Mouse (Mus musculus): ENCODE measurements around the gene Aig1.
"Not testable (repeated sequence)": the region's sequence is repeated elsewhere in the genome, so short reads cannot be mapped to it uniquely, and the experiment has no call there.

The Aig1 gene

DNA sequence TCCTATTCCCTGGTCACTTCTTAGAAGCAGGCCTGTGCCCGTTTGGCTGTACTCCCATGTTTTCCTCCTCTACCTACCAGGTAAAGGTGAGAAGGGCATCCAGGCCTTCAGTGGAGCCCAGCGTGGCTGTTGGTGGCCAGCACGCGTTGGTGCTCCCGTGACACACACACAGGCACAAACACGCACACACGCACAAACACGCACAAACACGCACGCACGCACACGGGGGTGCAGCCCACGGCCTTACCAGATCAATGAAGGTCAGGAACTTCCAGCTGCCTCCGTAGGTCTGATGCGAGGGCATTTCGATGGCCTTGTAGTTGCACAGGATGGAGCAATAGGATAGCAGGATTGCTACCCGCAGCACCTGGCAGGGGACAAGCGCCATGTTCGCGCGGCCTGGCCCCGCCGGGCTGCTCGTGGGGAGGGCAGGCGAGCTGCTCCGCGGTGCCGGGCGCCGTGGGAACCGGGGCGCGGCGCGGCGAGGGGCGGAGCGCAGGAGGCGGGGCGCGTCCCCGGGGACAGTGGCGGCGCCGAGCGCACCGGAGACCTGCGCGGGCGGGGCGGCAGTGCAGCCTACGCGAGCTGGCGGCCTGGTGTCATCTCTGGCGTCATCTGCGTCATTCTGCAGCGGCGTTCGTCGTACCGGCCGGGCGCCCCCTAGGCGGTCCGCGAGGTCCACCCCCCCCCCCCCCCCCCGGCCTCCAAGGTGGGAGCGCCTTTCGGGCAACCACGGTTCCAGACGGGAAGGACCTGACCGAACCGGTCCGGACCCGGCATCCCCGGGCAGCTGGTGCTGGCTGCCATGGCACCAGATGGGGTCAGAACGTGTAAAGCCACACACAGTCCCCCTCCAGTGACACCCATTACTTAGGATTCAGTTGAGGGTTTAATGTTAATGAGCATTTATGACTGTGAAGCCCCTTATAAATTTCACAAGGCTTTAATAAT is at the start of gene Aig1:
Gene Aig1, minus strand, starts transcription at position 610 of the 951 bp plus-strand sequence.
- DNase-seq (ENCODE audit: low spot score in 2 of 2): peak; percentile 70 to 72

DNA sequence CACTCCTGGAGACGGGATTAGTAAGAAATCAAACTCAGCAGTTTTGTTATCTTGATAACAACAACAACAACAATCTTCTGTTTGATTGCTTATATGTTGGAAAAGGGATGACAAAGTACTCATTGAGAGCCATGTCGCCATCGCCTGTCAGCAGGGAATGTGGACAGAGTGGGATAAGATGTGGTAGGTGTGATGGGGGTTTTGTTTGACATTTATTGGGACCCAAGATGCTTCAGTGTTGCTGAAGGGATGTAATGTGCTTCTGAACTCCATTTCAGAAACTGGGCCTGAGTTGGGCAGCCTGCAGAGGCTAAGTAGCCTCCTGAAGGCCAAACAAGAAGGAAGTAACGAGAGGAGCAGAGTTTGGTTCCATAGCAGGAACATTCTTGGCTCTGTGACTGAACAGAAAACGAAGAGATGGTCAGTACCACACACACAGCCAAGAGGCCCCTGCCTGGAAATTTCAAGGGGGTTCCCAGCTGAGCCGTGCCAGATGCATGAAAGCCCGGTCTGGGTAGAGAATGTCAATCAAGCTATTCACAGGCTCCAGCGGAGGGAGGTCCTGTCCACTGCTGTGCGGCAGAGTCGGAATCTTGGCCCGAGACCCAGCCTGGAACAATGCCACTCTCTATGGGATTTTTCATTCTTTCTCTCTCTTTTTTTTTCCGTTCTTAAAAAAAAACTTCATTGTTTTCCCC is 48.0 kb upstream of the Aig1 start:
- peak in 1 of 2 experiments; percentile 8 for DNase-seq (ENCODE audit: low spot score in 2 of 2)

DNA sequence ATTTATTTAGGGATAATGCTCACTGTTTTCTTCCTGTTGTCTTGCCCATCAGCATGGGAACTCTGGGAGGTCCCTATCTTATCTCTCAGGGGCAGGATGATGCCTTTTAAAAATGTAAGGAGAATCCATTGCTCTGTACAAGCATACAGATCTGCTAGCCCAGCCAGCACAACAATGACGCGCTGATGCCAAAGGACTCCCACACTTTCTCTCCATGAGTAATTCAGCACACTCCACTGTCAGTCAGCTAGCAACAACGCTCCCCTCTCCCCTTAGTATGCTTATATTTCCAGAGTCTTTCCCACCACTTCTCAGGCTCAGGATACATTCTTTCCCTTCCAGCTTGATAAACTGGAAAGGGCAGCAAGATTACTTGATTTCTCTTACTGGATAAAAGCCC is 46.4 kb upstream of the Aig1 start:
- peak in 1 of 2 experiments; percentile 14 for DNase-seq (ENCODE audit: low spot score in 2 of 2)

DNA sequence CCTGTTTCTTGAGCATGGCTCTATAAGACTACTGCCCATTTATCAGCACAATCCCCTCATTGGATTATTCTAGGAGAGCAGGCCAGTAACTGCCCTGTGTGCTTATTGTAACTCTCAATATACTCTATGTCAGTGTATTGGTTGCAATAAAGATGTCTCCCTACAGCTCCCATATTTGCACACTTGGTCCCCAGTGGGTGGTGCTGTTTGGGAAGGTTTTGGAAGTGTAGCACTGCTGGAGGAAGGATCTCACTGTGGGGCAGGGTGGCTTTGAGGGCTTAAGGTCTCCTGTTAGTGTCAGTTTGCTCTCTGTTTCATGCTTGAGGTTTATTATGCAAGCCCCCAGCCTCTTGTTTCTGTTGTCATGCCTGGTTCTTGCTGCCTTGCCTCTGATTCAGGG is 44.9 kb upstream of the Aig1 start:
- no peak for DNase-seq (ENCODE audit: low spot score in 2 of 2)

DNA sequence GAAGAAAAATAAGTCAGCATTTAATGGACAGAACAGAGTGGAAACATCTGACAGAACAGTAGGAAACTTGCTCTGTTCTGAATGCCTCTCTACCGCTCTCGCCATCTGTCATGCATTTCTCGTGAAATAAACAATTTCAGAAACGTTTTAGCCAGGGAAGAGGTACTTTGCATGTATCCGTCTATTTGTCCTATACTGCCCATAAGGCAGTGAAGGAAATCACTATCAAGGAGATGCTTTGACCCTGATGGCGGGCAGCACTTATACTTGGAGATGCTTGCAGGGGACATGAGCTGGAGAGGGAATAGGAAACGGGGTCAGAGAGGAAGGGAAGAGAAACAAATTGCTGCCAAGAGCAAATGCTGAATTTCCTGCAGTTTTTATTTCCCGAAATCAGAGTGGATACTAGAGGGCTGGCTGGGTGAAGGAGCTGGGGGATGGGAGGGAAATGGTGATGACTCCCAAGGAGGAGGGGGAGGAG is 37.5 kb upstream of the Aig1 start:
- DNase-seq (ENCODE audit: low spot score in 2 of 2): no peak

DNA sequence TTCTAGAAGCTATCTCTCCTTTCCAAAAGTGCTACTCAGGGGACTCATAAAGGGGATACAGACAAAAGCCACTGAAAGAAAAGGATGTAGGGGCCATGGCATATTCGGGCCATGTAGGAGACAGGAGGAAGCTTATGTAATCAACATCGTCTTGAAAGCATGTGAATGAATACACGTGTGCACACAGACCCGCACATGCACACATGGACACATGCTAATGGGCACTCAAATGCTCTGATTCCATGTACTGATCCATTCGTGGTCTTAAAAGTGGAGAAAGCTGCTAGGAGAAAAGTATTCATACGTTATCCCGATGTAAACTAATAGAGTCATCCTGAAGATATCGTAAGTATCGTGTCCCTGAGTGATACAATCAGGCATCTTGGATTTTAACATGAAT is 36.8 kb upstream of the Aig1 start:
- DNase-seq (ENCODE audit: low spot score in 2 of 2): no peak

DNA sequence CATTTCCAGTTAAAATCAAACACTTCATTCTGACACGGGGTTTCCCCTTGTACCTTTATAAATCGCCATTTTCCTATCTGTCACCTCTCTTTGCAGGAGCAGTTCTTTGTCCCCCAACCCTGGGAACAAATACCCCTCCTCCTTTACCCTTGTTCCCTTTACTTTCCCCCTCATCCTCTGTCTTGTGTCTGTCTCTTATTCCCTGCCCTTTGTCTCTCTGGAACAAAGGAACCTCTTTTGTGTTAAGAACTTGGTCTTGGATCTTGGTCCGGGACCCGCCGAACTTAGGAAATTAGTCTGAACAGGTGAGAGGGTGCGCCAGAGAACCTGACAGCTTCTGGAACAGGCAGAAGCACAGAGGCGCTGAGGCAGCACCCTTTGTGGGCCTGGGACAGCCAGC is 24.0 kb upstream of the Aig1 start:
- DNase-seq (ENCODE audit: low spot score in 2 of 2): not testable (repeated sequence)

DNA sequence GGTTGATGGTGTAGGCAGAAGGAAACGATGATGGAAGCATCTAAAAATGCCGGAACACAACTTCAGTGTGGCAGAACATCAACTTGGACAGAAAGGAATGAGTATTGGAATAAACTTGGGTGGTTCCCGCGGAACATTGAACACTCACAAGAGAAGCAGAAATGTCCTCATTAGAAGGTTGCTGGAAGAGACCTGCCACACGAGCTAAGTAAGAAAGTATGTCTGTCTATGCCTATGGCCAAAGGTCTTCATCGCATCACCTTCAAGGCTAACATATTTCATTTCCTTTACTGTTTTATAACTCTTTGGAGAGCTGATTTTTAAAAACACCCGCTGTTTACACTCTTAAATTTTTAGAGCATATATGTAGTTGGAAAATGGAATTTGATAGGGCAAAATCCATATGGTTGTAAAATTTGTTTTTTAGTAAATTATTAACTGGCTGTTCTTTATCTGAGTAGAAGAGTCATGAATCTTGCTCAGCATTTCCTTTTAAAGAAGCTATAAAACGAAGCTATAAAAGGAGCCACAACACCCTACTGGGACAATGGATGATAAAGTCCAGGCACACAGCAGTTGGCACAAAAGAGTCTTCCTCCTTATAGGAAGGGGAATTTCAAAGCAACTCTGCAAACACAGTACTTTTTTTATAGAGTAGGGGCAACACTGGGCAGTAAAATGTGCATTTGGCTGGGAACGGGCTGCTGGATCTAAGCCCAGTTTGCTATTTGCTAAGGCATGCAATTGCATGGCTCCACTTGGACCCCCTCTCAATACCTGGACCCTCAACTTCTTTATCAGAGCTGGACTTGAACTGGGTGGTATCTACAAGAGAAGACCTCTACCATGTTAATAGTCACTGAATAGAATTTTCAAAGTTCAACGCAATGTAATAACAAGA is 14.4 kb upstream of the Aig1 start:
- no peak for DNase-seq (ENCODE audit: low spot score in 2 of 2)

DNA sequence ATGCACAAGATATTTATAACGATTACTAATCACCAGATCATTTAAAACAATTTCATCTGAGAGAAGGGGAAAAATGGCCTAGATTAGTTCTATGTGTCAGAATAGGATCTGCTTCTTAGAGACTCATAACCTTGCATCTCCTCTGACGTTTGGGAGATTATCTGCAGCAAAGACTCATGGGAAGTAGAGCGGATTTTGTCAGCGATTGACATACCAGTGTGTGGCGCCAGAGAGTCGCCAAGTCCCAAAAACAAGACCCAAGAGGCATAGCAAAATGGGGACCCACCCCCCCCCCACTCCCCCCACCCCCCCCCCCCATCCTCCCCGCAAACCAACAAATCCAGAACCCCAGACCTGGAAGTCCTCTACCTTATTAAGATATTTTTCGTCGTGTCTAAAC is 13.7 kb upstream of the Aig1 start:
- no peak for DNase-seq (ENCODE audit: low spot score in 2 of 2)

DNA sequence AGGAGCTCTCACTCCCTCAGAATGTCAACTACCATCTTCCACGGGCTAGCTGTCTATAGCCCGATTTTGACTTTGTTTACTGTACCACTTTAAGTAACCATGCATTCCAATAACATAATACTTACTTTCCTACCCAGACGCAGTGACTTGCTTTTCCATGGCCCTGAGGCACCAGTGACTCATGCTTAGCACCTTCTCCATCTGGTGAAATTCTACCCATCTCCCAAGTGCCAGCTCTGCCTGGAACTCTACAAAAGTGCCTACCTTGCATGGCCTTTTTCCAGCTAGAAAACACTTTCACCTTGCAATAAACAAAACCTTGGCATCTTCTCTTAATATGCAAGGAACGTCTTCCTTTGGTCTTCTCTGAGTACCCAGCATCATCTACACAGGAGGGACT is 9.9 kb upstream of the Aig1 start:
- DNase-seq (ENCODE audit: low spot score in 2 of 2): no peak

DNA sequence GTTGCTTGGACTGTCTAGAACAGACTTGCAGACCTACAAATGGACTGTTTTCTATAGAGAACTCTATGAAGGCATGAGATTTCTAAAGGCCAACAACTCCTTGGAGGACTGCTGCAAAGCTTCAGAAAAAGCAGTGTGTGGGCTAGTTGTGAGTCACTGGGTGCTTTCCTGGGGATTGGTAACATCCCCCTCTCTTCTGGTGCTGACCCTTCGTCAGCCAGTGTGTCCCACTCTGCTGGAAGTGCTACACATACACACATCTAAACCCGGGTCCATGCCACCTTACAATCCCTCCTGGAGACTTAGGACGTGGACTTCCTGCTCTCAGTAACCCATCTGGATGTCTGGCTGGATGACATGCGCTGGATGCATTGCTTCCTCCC is 6.2 kb upstream of the Aig1 start:
- DNase-seq (ENCODE audit: low spot score in 2 of 2): peak in 1 of 2 experiments; percentile 27

DNA sequence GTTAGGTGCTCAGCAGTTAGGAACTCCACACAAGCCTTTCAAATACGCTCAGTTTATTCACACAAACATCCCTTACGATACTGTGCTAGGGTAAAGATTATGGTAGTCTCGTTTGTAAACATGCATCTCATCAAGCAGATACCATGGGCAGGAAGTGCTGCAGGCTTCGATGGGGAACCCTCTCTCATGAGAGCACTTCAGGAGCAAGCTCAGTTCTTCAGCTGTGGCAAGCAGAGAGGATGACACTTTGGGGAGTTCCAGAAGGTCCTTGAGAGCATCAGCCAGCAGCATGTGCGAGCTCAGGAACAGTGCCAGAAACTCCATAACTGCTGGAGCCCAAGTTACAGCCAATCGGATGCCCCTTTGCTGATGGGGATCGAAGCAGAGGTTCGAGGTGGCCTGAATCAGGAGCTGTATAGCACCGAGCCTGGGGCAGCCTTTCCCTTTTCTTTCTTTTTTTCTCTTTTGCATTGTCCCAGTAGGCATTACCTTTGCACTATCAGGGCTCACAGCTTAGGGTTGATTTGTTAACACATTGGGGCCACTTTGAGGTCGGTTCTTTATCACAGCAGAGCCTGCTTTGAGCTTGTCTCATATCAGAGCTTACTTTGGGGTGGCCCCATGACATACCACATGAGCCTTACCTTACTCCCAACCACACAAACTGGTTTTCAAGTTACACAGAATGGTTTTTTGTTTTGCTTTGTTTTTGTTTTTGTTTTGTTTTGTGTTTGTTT is 5.7 kb upstream of the Aig1 start:
- no peak for DNase-seq (ENCODE audit: low spot score in 2 of 2)

DNA sequence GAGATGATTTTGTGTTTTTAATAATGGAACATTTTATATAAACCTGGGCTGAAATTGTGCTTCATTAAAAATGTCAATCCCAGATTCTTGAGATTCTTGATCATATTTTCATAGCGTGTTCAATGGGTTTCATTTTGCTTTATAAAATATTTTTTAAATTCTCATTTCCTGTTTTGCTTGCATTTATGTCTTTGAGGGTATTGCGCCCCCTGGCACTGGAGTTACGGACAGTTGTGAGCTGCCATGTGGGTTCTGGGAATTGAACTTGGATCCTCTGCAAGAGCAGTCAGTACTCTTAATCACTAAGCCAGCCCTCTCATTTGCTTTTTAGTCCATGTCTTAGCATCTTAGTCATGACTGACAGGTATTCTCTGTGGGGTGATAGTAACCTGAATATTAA is 1.8 kb upstream of the Aig1 start:
- DNase-seq (ENCODE audit: low spot score in 2 of 2): no peak

DNA sequence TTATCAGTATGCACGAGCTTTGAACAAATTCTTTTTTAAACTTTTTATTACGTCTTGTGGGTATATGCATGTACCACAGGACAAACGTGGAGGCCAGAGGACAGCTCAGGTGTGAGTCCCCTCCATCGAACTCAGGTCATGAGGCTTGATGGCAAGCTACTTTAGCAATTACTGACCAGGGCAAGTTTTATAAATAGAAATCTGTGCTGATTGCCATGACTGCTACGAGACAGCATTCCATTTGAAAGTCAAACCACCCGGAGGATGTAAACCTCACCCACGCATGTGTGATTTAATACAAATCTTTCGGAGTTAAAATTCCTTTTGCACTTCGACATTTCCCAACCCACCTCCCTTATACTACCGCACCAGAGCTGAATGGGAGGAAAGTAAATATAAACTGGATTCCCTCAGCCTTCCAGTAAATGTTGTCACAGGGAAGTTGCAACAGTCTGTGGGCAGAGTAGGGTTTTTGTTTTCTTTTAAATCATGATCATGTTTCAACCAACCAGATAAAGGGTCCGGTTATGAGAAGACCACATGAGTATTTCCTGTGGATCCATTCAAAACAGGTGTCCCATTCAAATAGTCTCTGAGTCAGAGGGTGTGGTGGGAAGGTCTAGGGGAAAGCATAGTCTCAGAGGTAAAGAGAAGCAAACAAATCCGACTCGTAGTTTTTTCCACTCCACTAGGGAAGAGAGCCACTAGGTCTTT is 699 bp upstream of the Aig1 start:
- DNase-seq (ENCODE audit: low spot score in 2 of 2): no peak

DNA sequence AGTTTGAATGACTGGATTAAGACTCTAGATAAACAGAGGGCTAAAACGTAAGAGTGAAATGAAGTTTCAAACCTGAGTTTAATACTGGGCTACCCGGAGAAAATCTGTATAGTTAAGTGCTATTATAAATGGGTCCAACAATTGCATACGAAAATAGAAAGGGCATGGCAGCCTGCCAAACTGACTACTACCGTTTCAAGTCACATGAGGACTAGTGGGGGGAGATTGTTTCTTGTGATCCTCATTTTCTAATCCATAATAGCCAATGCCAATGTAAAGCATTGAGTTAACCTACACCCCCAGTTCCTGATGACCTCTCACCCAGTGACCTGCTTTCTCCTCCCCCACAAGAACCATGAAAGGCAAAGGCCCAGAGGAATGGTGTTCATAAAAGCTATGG is 2.4 kb downstream of the Aig1 start:
- DNase-seq (ENCODE audit: low spot score in 2 of 2): no peak

DNA sequence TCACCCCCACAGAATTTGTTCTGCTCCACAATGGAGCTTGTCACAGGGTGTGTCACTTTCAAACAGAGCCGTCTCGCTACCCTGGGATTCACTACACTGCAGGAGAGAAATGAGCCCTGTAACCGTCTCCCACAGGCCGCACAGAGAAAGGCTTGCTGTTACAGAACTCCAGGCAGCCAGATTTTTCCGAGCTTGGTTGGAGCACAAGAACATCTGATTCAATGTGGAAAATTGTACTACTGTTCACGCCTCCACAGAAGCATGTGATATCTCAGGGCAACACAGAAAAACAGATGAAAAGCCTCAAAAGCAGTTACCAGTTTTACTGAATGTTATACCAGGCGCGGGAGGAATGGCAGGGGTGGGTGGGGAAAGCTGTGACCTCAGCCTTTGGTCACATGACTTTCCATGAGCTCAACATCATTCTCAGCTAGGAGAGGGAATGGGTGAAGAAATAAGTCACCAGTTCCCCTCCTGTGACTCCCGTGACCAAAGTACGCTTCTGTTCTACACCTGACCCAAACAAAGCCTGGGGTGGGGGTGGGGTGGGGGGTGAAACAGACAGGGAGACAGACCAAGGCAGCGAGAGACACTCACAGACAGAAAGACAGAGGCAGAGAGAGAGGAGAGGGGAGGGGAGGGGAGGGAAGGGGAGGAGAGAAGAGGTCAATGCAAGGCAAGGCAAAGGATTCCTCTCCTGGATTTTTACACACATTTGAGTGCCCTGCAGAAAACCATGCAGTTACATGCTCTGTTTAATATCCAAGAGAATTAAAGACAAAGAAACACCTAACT is 7.5 kb downstream of the Aig1 start:
- DNase-seq (ENCODE audit: low spot score in 2 of 2): peak; percentile 45 to 67

DNA sequence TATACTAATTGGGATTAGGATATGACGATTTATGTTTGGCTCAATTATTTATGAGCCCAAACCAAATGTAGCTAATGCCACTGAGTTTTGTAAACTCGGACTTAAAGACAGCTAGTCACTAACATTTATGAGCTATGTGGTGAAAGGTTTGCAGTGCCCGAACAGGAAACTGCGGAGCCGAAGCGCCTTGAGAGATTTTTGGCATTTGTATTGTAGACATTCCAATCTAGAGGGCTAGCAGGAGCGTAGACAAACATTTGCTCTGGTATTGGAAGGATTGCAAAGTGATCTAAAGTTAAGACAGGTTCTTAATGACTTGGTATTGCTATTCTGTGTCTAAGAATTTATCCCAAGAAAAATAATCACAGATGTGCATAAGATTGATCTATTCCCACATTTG is 12.3 kb downstream of the Aig1 start:
- DNase-seq (ENCODE audit: low spot score in 2 of 2): no peak

DNA sequence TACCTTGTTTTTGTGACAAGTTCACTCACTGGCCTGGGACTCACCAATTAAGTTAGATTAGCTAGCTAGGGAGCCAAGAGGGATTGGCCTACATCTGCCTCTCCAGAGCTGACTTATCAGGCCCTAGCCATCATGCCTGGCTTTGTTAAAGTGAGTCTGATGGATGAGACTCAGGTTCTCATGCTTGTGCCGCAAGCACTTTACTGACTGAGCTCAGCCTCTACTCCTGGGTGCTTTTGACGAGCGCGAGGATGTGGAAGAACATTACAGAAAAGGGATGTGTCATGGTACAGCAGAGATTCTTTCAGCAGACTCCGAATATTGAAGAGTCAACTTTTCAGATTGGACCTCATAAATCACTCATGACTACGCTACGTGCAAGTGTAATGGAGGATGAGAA is 12.8 kb downstream of the Aig1 start:
- no peak for DNase-seq (ENCODE audit: low spot score in 2 of 2)

DNA sequence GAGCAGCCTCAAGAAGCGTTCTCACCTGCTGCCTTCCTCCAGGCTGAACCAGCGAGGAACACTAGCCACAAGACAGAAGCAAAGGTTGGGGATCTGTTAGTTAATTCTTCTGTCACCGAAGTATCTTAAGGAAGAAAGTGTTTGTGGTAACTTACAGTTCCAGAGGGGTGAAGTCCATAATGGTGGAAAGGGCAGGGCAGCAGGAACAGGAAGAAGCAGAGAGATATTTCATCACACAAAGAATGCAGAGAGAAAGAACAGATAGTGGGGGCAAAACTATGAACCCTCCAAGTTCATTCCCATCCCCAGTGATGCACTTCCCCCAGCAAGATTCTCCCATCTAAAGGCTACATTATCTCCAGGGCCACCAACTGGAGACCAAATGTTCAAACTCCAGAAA is 13.7 kb downstream of the Aig1 start:
- no peak for DNase-seq (ENCODE audit: low spot score in 2 of 2)

DNA sequence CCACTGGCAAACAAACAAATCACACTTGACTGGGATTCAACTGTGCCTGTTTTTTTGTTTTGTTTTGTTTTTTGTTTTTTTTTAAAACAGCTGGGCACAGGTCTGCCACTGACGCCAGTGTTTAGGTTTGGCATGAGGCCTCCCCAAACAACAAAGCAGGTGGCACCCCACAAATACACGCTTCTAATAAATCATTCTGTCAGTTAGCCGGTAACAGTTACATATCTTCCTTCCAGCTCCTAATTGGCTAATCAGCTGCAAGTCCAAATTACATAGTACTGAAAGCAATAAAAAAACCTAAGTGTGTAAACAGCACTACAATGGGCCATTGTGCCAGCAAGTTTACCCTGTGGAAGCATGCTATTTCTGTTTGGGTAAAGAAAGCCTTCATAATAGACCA is 18.7 kb downstream of the Aig1 start:
- no peak for DNase-seq (ENCODE audit: low spot score in 2 of 2)

Measured in right cerebral cortex, postnatal 36 days (tissue).